Mouse (Mus musculus) spleen, adult 2 months (tissue): ENCODE measurements around the gene Runx2.

Experiments used
- CTCF ChIP-seq: fragments of 200-500 bp; IDR thresholded peaks from 2 replicates; pipeline ENCODE4 v1.5.1; 2011; ENCODE audit warnings: mild to moderate bottlenecking, inconsistent platforms; ENCODE audit not compliant: insufficient read depth, insufficient read length, insufficient replicate concordance; ENCODE audit errors: extremely low read depth
- POLR2A ChIP-seq: fragments of 200-500 bp; IDR thresholded peaks from 2 replicates; pipeline ENCODE4 v1.6.1; 2011; ENCODE audit warnings: low read depth, low read length, inconsistent platforms

- TF ChIP-seq POLR2A (no peak), CTCF (no peak)
Observed at GRCm38 (mm10) chr17:44632941-44633340, 181.7 kb downstream of the Runx2 start.
